Comparison of ENCODE assay signal across 9 mouse cellular contexts in the genomic region with DNA sequence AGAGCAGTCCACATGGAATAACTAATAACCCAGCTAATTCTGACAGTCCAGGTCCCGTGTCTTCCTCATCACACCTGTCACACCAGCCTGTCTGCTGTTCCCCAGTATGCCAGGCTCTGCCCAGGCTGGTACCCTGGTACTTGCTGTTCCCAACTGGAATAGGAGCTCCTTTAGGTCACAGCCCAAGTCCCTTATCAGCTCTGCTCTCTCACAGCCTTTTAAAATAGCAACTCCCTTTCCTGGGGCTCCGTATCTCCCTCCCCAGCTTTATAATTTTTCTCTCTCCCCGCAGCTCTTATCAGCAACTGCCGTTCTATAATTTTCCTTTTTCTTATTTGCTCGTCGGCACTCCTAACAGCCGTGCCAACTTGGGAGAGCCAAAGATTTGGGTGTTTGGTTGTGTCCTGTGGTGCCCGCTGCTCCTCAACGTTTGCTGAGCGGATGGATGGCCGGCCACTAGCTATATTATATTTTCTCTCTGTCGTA. TPM values are rescaled to one million over a fixed set of nuclear protein-coding genes. Genes with fewer than 3 reads are reported as not detected.
A peak's percentile ranks its signal among the peaks of the same experiment; 100 is the strongest.
DNase-seq lines count a peak whose midpoint lies in the region; ATAC-seq and TF ChIP-seq lines count a peak whose summit lies in the region.
"Had no signal": no experiment of that assay in that cellular context is flagged by ENCODE, and none has a peak within 500 bp of the region (broad histone marks: within the 10 kb centered on the region; RNA-seq: fewer than 3 reads in every experiment).

No protein-coding gene starts in this region.

- peak overlapping the region; percentile 91 for H3K4me2 ChIP-seq in heart, embryonic 12.5 days
- H3K4me2 ChIP-seq in liver, embryonic 14.5 days (ENCODE audit: low read depth), result peak overlapping the region; percentile 94

- intact Hi-C loops in heart, postnatal 36 days (cut with DNase I), result no loop called here

- no peak for ATAC-seq in heart, embryonic 12.5 days (ENCODE audit: insufficient number of reproducible peaks, low FRiP score)
- ATAC-seq in liver, embryonic 14.5 days (ENCODE audit: insufficient read depth), result peak; percentile 76
- ATAC-seq in frontal cortex, adult (ENCODE audit: low TSS enrichment), result no peak

- H3K4me3 ChIP-seq in heart, embryonic 12.5 days, result peak overlapping the region; percentile 94
- H3K4me3 ChIP-seq in liver, embryonic 14.5 days (ENCODE audit: insufficient read depth in 1 of 2, low read depth in 2 of 2, low read length in 2 of 2), result peak overlapping the region; percentile 47 to 68

- H3K9me3 ChIP-seq in heart, embryonic 12.5 days (replicated peaks), result no peaks in the 10 kb centered on the region
- H3K9me3 ChIP-seq in liver, embryonic 14.5 days (ENCODE audit: control insufficient read depth, low read length), result no peaks in the 10 kb centered on the region

- peak; percentile 94 for TF ChIP-seq EP300 in liver, embryonic 14.5 days (IDR thresholded peaks at IDR 0.05; ENCODE audit: low read depth)

- DNase-seq in heart, adult 11 months, result peak; percentile 98
- no peak for DNase-seq in heart, postnatal 36 days
- DNase-seq in MEL-GATA-1-ER (ENCODE audit: extremely low read depth, low read depth), result peak; percentile 98
- DNase-seq in liver, embryonic 14.5 days (ENCODE audit: low read depth in 3 of 3, low spot score in 3 of 3), result peak; percentile 81 to 88 (median 87)
- no peak for DNase-seq in cerebellum, postnatal 4 days (ENCODE audit: low spot score in 2 of 2)
- no peak for DNase-seq in cerebellum, adult 11-12 months

- H3K4me1 ChIP-seq in heart, embryonic 12.5 days (replicated peaks), result peaks cover 63% of the 10 kb centered on the region
- H3K4me1 ChIP-seq in liver, embryonic 14.5 days (replicated peaks; ENCODE audit: control insufficient read depth in 2 of 2, insufficient read depth in 2 of 2, low read length in 1 of 2), result peaks cover 62 to 72% of the 10 kb centered on the region in 2 experiments

- no peaks in the 10 kb centered on the region for H3K27me3 ChIP-seq in heart, embryonic 12.5 days (replicated peaks)
- no peaks in the 10 kb centered on the region for H3K27me3 ChIP-seq in liver, embryonic 14.5 days (ENCODE audit: control insufficient read depth, insufficient read depth, low read length)

- WGBS in heart, embryonic 12.5 days, result 18% methylated on average over 12 of the region's 12 CpGs
- WGBS in liver, embryonic 14.5 days (ENCODE audit: insufficient replicate concordance), result 18% methylated on average over 12 of the region's 12 CpGs

- H3K27ac ChIP-seq in heart, embryonic 12.5 days (ENCODE audit: poor library complexity, severe bottlenecking), result peak overlapping the region; percentile 99
- peak overlapping the region; percentile 100 for H3K27ac ChIP-seq in liver, embryonic 14.5 days
- H3K27ac ChIP-seq: left cerebral cortex, adult 2 months had no signal

- peak overlapping the region; percentile 100 for H3K9ac ChIP-seq in heart, embryonic 12.5 days
- H3K9ac ChIP-seq in liver, embryonic 14.5 days (replicated peaks), result peak overlapping the region; percentile 88

- peaks cover 34% of the 10 kb centered on the region for H3K36me3 ChIP-seq in heart, embryonic 12.5 days
- H3K36me3 ChIP-seq in liver, embryonic 14.5 days (replicated peaks; ENCODE audit: control insufficient read depth, insufficient read depth, low read depth), result peaks cover 17% of the 10 kb centered on the region

- TF ChIP-seq CTCF in liver, embryonic 14.5 days (IDR thresholded peaks at IDR 0.05; ENCODE audit: low read depth), result no peak

RNA-seq across cellular contexts. Expression of gene Adcy6, which starts 3.8 kb away (rescaled TPM):
- 100 to 1,000 TPM; 207 TPM for total RNA-seq in heart, postnatal 36 days (2021)
- 46.7 and 46.8 TPM in 2 replicates for polyA plus RNA-seq in heart, embryonic 12.5 days (2016; fragmentation: Nextera tagmentation; extraction: Ambion mirVana)
- 11.3 and 13.1 TPM in 2 replicates for polyA plus RNA-seq in liver, embryonic 14.5 days (2012; rRNA removed)
- polyA plus RNA-seq in liver, embryonic 14.5 days (2014; fragmentation: Nextera tagmentation; extraction: Ambion mirVana), result 4.2 and 5.7 TPM in 2 replicates

RNA-seq across cellular contexts. Expression of gene Cacnb3, which starts 24.5 kb away (rescaled TPM):
- 1 to 10 TPM; 3.3 to 4.0 TPM for total RNA-seq in heart, postnatal 36 days (2021)
- polyA plus RNA-seq in heart, embryonic 12.5 days (2016; fragmentation: Nextera tagmentation; extraction: Ambion mirVana), result 9.5 and 10.3 TPM in 2 replicates
- polyA plus RNA-seq in liver, embryonic 14.5 days (2012; rRNA removed), result 0.85 and 1.5 TPM in 2 replicates
- polyA plus RNA-seq in liver, embryonic 14.5 days (2014; fragmentation: Nextera tagmentation; extraction: Ambion mirVana), result 0.27 and 0.42 TPM in 2 replicates

RNA-seq across cellular contexts. Expression of gene 4930415O20Rik, which starts 35.3 kb away (rescaled TPM):
- total RNA-seq in heart, postnatal 36 days (2021), result 1 to 10 TPM; 1.6 TPM
- not detected in 2 replicates for polyA plus RNA-seq in heart, embryonic 12.5 days (2016; fragmentation: Nextera tagmentation; extraction: Ambion mirVana)
- polyA plus RNA-seq in liver, embryonic 14.5 days (2012; rRNA removed), result not detected in 2 replicates
- not detected in 2 replicates for polyA plus RNA-seq in liver, embryonic 14.5 days (2014; fragmentation: Nextera tagmentation; extraction: Ambion mirVana)
- total RNA-seq: left cerebral cortex, adult 2 months had no signal

RNA-seq across cellular contexts. Expression of gene Ccnt1, which starts 35.4 kb away (rescaled TPM):
- total RNA-seq in heart, postnatal 36 days (2021), result 10 to 100 TPM; 27.6 to 32.1 TPM
- 37.9 and 39.5 TPM in 2 replicates for polyA plus RNA-seq in heart, embryonic 12.5 days (2016; fragmentation: Nextera tagmentation; extraction: Ambion mirVana)
- polyA plus RNA-seq in liver, embryonic 14.5 days (2012; rRNA removed), result 6.1 and 8.2 TPM in 2 replicates
- polyA plus RNA-seq in liver, embryonic 14.5 days (2014; fragmentation: Nextera tagmentation; extraction: Ambion mirVana), result 23.7 and 24.7 TPM in 2 replicates

RNA-seq across cellular contexts. Expression of gene Ddx23, which starts 56.6 kb away (rescaled TPM):
- 10 to 100 TPM; 51.5 to 65.1 TPM for total RNA-seq in heart, postnatal 36 days (2021)
- polyA plus RNA-seq in heart, embryonic 12.5 days (2016; fragmentation: Nextera tagmentation; extraction: Ambion mirVana), result 15.0 and 16.4 TPM in 2 replicates
- polyA plus RNA-seq in liver, embryonic 14.5 days (2012; rRNA removed), result 16.5 and 23.4 TPM in 2 replicates
- 11.0 and 11.7 TPM in 2 replicates for polyA plus RNA-seq in liver, embryonic 14.5 days (2014; fragmentation: Nextera tagmentation; extraction: Ambion mirVana)

Comparison
In these comparisons a context has a peak if more than half of its experiments do, and no peak if none do; other contexts are left out.
1. DNase-seq: peak in heart, adult 11 months (single experiment), MEL-GATA-1-ER (single experiment) and liver, embryonic 14.5 days (3 of 3); none in heart, postnatal 36 days (0 of 2), cerebellum, postnatal 4 days (0 of 2) and cerebellum, adult 11-12 months (single experiment).